Mouse (Mus musculus) erythroblast, adult 5-6 weeks (primary cell): ENCODE data around the gene Vars2. TPM values are rescaled to one million over a fixed set of nuclear protein-coding genes. Genes with fewer than 3 reads are reported as not detected.

Experiments used
- ATAC-seq: replicated peaks from 2 replicates; pipeline ENCODE4 v1.8.0; 2016; ENCODE audit warnings: moderate number of reproducible peaks, mild to moderate bottlenecking, moderate TSS enrichment, inconsistent platforms; ENCODE audit not compliant: poor library complexity, low FRiP score, severe bottlenecking
- total RNA-seq, 2 experiments: library from RNA; stranded (forward) in 1 of 2; stranded (reverse) in 1 of 2; fragments of 150-400 nt in 1 of 2; fragments of 200-764, 138-1000 nt in 1 of 2; gene quantifications; 2 replicates each; pipeline versions ENCODE4 v1.2.3 to v1.2.4; 2015 to 2017; ENCODE audit warnings: low replicate concordance in 2 of 2

The Vars2 gene
- total RNA-seq, 2 experiments from 2014 or later = 2.9 to 11.0 TPM

DNA sequence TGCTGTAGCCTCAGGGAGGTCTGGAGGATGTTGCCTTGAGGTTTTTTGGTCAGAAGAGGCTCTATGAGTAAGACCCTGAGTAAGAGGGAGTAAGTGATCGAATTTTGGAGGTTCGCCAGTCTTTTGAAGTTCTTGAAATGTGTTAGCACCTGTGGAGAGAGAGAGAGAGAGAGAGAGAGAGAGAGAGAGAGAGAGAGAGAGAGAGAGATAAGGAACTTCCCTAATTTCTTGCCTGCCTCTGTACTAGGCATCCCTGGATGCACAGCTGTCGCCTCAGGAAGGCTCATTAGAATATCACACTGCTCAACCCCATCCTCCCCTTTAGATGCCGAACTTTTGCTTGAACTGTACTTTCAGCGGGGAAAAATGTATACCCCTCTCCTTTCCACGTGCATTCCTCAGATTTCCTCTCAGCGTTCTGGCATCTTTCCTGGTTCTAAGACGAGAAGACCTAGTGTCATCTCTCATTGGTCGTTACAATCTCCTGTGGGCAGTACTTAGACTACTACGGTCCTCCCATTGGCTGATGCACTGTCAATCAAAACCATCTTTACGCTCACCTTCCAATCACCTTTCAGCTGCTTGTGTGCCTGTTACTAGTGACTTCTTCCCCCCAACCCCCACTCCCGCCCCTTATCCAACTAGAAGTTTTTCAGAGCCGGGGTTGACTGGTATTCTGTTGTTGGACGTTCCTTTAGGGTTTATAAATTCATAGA, 28.8 kb downstream of the Vars2 start:
- no peak for ATAC-seq

DNA sequence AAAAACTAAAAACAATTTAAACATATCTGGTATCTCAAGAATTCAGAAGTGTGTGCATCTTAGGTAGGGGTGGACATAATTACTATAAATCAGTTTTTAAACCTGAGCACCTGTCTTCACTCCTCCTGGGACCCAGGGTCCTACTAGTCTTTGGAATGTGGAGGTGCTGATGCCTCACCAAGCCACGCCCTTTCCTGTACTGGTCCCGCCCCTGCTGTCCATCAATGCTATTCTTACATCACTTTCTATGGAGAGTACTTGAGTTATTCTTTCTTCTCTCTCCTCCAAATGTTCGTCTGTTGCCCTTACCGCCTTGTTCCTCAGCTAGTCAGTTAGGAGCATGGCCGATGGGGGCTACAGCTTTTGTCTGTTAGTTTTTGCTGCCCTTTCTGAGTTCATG, 31.0 kb downstream of the Vars2 start:
- no peak for ATAC-seq

DNA sequence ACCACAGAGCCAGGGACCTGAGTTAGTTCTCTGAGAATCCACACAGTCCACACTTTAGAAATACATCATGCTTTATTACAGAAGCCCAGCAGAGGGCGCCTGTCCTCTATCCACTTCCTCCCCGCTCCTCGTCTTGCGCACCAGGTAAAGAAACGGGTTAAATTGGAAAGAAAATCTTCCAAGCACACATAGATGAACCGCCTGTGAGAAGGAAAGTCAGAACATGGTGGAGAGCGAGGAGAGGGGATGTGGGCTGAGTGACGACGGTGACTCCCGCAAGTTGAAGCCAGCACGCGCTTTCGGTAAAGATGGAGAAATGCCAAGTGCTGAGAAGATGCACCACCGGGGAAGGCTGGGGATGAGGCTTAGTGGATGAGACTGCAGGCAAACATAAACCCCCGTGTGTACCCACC, 31.7 kb downstream of the Vars2 start:
- peak; percentile 75 for ATAC-seq

DNA sequence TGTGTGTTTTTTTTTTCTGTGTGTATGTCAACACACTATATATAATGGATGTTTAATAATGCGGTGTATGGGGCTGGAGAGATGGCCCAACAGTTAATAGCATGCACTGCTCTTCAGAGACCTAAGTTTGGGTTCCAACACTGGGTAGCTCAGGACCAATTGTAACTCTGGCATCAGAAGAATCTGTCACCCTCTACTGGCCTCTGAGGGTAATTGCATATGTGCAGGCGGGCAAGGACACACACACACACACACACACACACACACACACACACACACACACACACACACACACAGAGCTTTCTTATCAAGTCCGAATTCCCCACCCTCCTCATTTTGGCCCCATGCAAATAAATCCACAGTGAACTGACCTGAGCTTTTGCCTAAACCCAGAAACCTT, 32.2 kb downstream of the Vars2 start:
- ATAC-seq = no peak

DNA sequence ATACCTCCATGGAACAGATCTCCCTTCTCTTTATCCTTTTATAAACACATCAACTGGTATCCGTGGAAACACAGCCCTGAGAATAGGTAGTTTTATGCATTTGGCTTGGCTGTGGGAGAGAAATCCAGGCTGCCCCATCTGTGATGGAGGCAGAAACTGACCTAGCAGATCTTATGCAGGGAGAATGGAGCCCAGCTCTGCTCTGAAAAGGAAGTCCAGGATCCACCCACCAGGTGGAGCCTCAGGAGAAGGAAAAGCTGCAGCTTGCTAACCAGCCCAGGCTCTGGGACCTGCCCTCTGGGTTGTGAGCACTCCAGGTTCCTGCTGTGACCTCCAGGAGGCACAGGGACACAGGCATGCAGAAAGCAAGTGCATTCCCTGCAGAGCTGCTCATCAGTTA, 33.4 kb downstream of the Vars2 start:
- no peak for ATAC-seq

DNA sequence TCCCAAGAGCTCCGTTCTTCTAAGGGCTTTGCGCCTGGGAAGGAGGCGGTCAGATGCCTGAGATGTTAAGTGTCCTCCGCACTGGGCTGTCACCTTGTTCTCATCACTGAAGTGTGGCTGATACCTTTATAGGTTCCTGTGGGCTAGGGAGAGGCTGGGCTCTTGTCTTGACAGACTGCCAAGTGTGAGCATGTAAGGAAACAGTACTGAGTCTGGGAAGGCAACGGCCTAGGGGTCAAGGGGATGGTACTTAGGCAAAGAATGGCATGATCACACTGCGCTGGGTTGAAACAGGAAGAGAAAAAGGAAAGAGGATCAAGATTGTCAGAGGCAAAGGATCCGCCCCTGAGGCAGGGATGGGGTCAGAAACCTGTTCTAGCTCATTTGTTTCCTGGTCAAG, 40.9 kb downstream of the Vars2 start, which contains the start of gene Gm9573:
Gene Gm9573 (minus strand): TSS at position 101 of the 400 bp plus-strand sequence.
- no peak for ATAC-seq

DNA sequence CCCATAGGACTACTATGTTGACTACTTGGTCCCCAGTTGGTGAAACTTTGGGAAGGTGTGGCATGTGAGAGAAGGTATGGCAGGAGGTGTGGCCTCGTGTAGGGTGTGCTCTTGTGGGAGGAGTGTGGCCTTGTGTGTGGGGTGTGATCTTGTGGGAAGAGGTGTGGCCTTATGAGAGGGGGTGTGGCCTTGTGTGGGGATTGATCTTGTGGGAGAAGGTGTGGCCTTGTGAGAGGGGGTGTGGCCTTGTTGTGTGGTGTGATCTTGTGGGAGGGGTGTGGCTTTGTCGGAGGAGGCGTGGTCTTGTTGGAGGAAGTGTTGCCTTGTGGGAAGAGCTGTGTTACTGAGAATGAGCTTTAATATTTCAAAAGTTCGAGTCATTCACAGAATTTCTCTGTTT, 50.3 kb downstream of the Vars2 start:
- no peak; the same call in 1 of the 2 replicates for ATAC-seq

Other genes starting within 250 kb of the Vars2 start
- 5.6 and 8.5 TPM in 2 replicates for gene H2-Q6, start 242.7 kb downstream of the Vars2 start, total RNA-seq (2015; ENCODE audit: low replicate concordance)
- 5.9 and 7.7 TPM in 2 replicates for gene H2-Q6, start 242.7 kb downstream of the Vars2 start, total RNA-seq (2017; ENCODE audit: low replicate concordance)
- 15.3 and 26.3 TPM in 2 replicates for gene H2-Q7, start 228.4 kb downstream of the Vars2 start, total RNA-seq (2015; ENCODE audit: low replicate concordance)
- 0.77 and 7.4 TPM in 2 replicates for gene H2-Q7, start 228.4 kb downstream of the Vars2 start, total RNA-seq (2017; ENCODE audit: low replicate concordance)
- 0.84 and 8.3 TPM in 2 replicates for gene H2-Q10, start 197.5 kb downstream of the Vars2 start, total RNA-seq (2015; ENCODE audit: low replicate concordance)
- gene H2-Q10, start 197.5 kb downstream of the Vars2 start, total RNA-seq (2017; ENCODE audit: low replicate concordance) = 1.0 and 2.5 TPM in 2 replicates
- 1.0 TPM in 1 of 2 replicates, not detected in the other for gene Pou5f1, start 161.6 kb downstream of the Vars2 start, total RNA-seq (2015; ENCODE audit: low replicate concordance)
- not detected in 2 replicates for gene Pou5f1, start 161.6 kb downstream of the Vars2 start, total RNA-seq (2017; ENCODE audit: low replicate concordance)
- gene Tcf19, start 150.8 kb downstream of the Vars2 start, total RNA-seq (2015; ENCODE audit: low replicate concordance) = 18.4 and 30.3 TPM in 2 replicates
- 18.8 and 19.0 TPM in 2 replicates for gene Tcf19, start 150.8 kb downstream of the Vars2 start, total RNA-seq (2017; ENCODE audit: low replicate concordance)
- gene Cchcr1, start 150.5 kb downstream of the Vars2 start, total RNA-seq (2015; ENCODE audit: low replicate concordance) = 4.2 and 9.4 TPM in 2 replicates
- 25.9 and 66.8 TPM in 2 replicates for gene Cchcr1, start 150.5 kb downstream of the Vars2 start, total RNA-seq (2017; ENCODE audit: low replicate concordance)
- 1.3 TPM in 1 of 2 replicates, not detected in the other for gene Psors1c2, start 134.4 kb downstream of the Vars2 start, total RNA-seq (2015; ENCODE audit: low replicate concordance)
- not detected in 2 replicates for gene Psors1c2, start 134.4 kb downstream of the Vars2 start, total RNA-seq (2017; ENCODE audit: low replicate concordance)
- gene Cdsn, start 115.5 kb downstream of the Vars2 start, total RNA-seq (2015; ENCODE audit: low replicate concordance) = not detected in 2 replicates
- not detected in 2 replicates for gene Cdsn, start 115.5 kb downstream of the Vars2 start, total RNA-seq (2017; ENCODE audit: low replicate concordance)
- not detected in 2 replicates for gene 2300002M23Rik, start 100.1 kb downstream of the Vars2 start, total RNA-seq (2015; ENCODE audit: low replicate concordance)
- gene 2300002M23Rik, start 100.1 kb downstream of the Vars2 start, total RNA-seq (2017; ENCODE audit: low replicate concordance) = not detected in 2 replicates
- gene Sfta2, start 66.0 kb downstream of the Vars2 start, total RNA-seq (2015; ENCODE audit: low replicate concordance) = not detected in 2 replicates
- gene Sfta2, start 66.0 kb downstream of the Vars2 start, total RNA-seq (2017; ENCODE audit: low replicate concordance) = not detected in 2 replicates
- gene Gm9573, start 41.0 kb downstream of the Vars2 start, total RNA-seq (2015; ENCODE audit: low replicate concordance) = not detected in 2 replicates
- gene Gm9573, start 41.0 kb downstream of the Vars2 start, total RNA-seq (2017; ENCODE audit: low replicate concordance) = not detected in 2 replicates
- not detected in 2 replicates for gene Mucl3, start 23.9 kb downstream of the Vars2 start, total RNA-seq (2015; ENCODE audit: low replicate concordance)
- gene Mucl3, start 23.9 kb downstream of the Vars2 start, total RNA-seq (2017; ENCODE audit: low replicate concordance) = 0.17 TPM in 1 of 2 replicates, not detected in the other
- 3.3 and 5.6 TPM in 2 replicates for gene Gtf2h4, start 6.1 kb upstream of the Vars2 start, total RNA-seq (2015; ENCODE audit: low replicate concordance)
- 2.6 and 9.8 TPM in 2 replicates for gene Gtf2h4, start 6.1 kb upstream of the Vars2 start, total RNA-seq (2017; ENCODE audit: low replicate concordance)
- gene Ddr1, start 37.0 kb upstream of the Vars2 start, total RNA-seq (2015; ENCODE audit: low replicate concordance) = 0.21 TPM in 1 of 2 replicates, not detected in the other
- gene Ddr1, start 37.0 kb upstream of the Vars2 start, total RNA-seq (2017; ENCODE audit: low replicate concordance) = not detected in 2 replicates
- gene Ier3, start 154.1 kb upstream of the Vars2 start, total RNA-seq (2015; ENCODE audit: low replicate concordance) = 7.5 and 11.9 TPM in 2 replicates
- 2.1 and 8.0 TPM in 2 replicates for gene Ier3, start 154.1 kb upstream of the Vars2 start, total RNA-seq (2017; ENCODE audit: low replicate concordance)
- 20.9 and 37.8 TPM in 2 replicates for gene Flot1, start 155.6 kb upstream of the Vars2 start, total RNA-seq (2015; ENCODE audit: low replicate concordance)
- 26.1 and 57.7 TPM in 2 replicates for gene Flot1, start 155.6 kb upstream of the Vars2 start, total RNA-seq (2017; ENCODE audit: low replicate concordance)
- 243 and 249 TPM in 2 replicates for gene Tubb5, start 170.7 kb upstream of the Vars2 start, total RNA-seq (2015; ENCODE audit: low replicate concordance)
- 216 and 335 TPM in 2 replicates for gene Tubb5, start 170.7 kb upstream of the Vars2 start, total RNA-seq (2017; ENCODE audit: low replicate concordance)
- gene Mdc1, start 173.9 kb upstream of the Vars2 start, total RNA-seq (2015; ENCODE audit: low replicate concordance) = 20.4 and 30.9 TPM in 2 replicates
- gene Mdc1, start 173.9 kb upstream of the Vars2 start, total RNA-seq (2017; ENCODE audit: low replicate concordance) = 12.4 and 16.4 TPM in 2 replicates
- gene Nrm, start 193.7 kb upstream of the Vars2 start, total RNA-seq (2015; ENCODE audit: low replicate concordance) = 12.9 and 15.0 TPM in 2 replicates
- gene Nrm, start 193.7 kb upstream of the Vars2 start, total RNA-seq (2017; ENCODE audit: low replicate concordance) = 3.2 and 20.0 TPM in 2 replicates
- gene Ppp1r18, start 198.0 kb upstream of the Vars2 start, total RNA-seq (2015; ENCODE audit: low replicate concordance) = 22.5 and 37.0 TPM in 2 replicates
- 10.3 and 13.4 TPM in 2 replicates for gene Ppp1r18, start 198.0 kb upstream of the Vars2 start, total RNA-seq (2017; ENCODE audit: low replicate concordance)
- gene Dhx16, start 212.2 kb upstream of the Vars2 start, total RNA-seq (2015; ENCODE audit: low replicate concordance) = 38.6 and 56.0 TPM in 2 replicates
- gene Dhx16, start 212.2 kb upstream of the Vars2 start, total RNA-seq (2017; ENCODE audit: low replicate concordance) = 30.8 and 38.9 TPM in 2 replicates
- 17.1 and 21.5 TPM in 2 replicates for gene 2310061I04Rik, start 229.8 kb upstream of the Vars2 start, total RNA-seq (2015; ENCODE audit: low replicate concordance)
- gene 2310061I04Rik, start 229.8 kb upstream of the Vars2 start, total RNA-seq (2017; ENCODE audit: low replicate concordance) = 3.9 TPM in 1 of 2 replicates, not detected in the other
- gene Atat1, start 242.5 kb upstream of the Vars2 start, total RNA-seq (2015; ENCODE audit: low replicate concordance) = 2.3 TPM in 1 of 2 replicates, not detected in the other
- gene Atat1, start 242.5 kb upstream of the Vars2 start, total RNA-seq (2017; ENCODE audit: low replicate concordance) = 0.56 and 7.1 TPM in 2 replicates
- 7.7 and 32.6 TPM in 2 replicates for gene Mrps18b, start 248.8 kb upstream of the Vars2 start, total RNA-seq (2015; ENCODE audit: low replicate concordance)
- 7.4 and 18.9 TPM in 2 replicates for gene Mrps18b, start 248.8 kb upstream of the Vars2 start, total RNA-seq (2017; ENCODE audit: low replicate concordance)
- gene Ppp1r10, start 248.8 kb upstream of the Vars2 start, total RNA-seq (2015; ENCODE audit: low replicate concordance) = 91.1 and 91.3 TPM in 2 replicates
- gene Ppp1r10, start 248.8 kb upstream of the Vars2 start, total RNA-seq (2017; ENCODE audit: low replicate concordance) = 84.8 and 104 TPM in 2 replicates